Mouse (Mus musculus): ENCODE results near the gene Cacna1c. TPM values are rescaled to one million over a fixed set of nuclear protein-coding genes. Genes with fewer than 3 reads are reported as not detected.

The Cacna1c gene
- polyA plus RNA-seq, 1 experiment from 2014 or later = 0.23 TPM

- Histone ChIP-seq H3K4me3 (ENCODE audit: low read depth, low read length) (no peak overlapping the region), H3K27ac (ENCODE audit: low read depth) (no peak overlapping the region), H3K27me3 (ENCODE audit: insufficient read depth, low read length) (no peaks in the 10 kb centered on the region), H3K36me3 (replicated peaks; ENCODE audit: insufficient read depth, low read length) (no peaks in the 10 kb centered on the region), H3K4me1 (ENCODE audit: insufficient read depth) (no peaks in the 10 kb centered on the region), H3K4me2 (ENCODE audit: low read depth, low read length) (no peak overlapping the region), H3K9me3 (ENCODE audit: low read length) (no peaks in the 10 kb centered on the region), H3K9ac (replicated peaks) (no peak overlapping the region)
- ATAC-seq = no peak
- no peak for TF ChIP-seq CTCF (IDR thresholded peaks at IDR 0.05; ENCODE audit: low read depth)
- no peak for TF ChIP-seq EP300 (IDR thresholded peaks at IDR 0.05; ENCODE audit: low read depth)
- 59% methylated on average over 7 of the region's 7 CpGs for WGBS (ENCODE audit: insufficient replicate concordance)
- DNase-seq = no peak
Observed at GRCm38 (mm10) chr6:118819657-118820056, 376.6 kb downstream of the Cacna1c start.

GRCm38 (mm10) chr6:118817928-118818503 is 378.2 kb downstream of the Cacna1c start:
- H3K36me3 ChIP-seq (replicated peaks; ENCODE audit: insufficient read depth, low read length) = no peaks in the 10 kb centered on the region
- no peak overlapping the region for H3K27ac ChIP-seq (ENCODE audit: low read depth)
- TF ChIP-seq CTCF (IDR thresholded peaks at IDR 0.05; ENCODE audit: low read depth) (no peak), EP300 (IDR thresholded peaks at IDR 0.05; ENCODE audit: low read depth) (no peak)
- no peaks in the 10 kb centered on the region for H3K9me3 ChIP-seq (ENCODE audit: low read length)
- H3K9ac ChIP-seq (replicated peaks) = no peak overlapping the region
- no peaks in the 10 kb centered on the region for H3K4me1 ChIP-seq (ENCODE audit: insufficient read depth)
- no peaks in the 10 kb centered on the region for H3K27me3 ChIP-seq (ENCODE audit: insufficient read depth, low read length)
- ATAC-seq (no peak), DNase-seq (no peak)
- no peak overlapping the region for H3K4me3 ChIP-seq (ENCODE audit: low read depth, low read length)
- H3K4me2 ChIP-seq (ENCODE audit: low read depth, low read length) = no peak overlapping the region
- WGBS (ENCODE audit: insufficient replicate concordance) = 55% methylated on average over 5 of the region's 5 CpGs

- ATAC-seq (no peak), DNase-seq (no peak)
- Histone ChIP-seq H3K36me3 (replicated peaks; ENCODE audit: insufficient read depth, low read length) (no peaks in the 10 kb centered on the region), H3K27me3 (ENCODE audit: insufficient read depth, low read length) (no peaks in the 10 kb centered on the region), H3K4me1 (ENCODE audit: insufficient read depth) (no peaks in the 10 kb centered on the region), H3K4me3 (ENCODE audit: low read depth, low read length) (no peak overlapping the region), H3K9me3 (ENCODE audit: low read length) (no peaks in the 10 kb centered on the region), H3K9ac (replicated peaks) (no peak overlapping the region), H3K4me2 (ENCODE audit: low read depth, low read length) (no peak overlapping the region), H3K27ac (ENCODE audit: low read depth) (no peak overlapping the region)
- no peak for TF ChIP-seq EP300 (IDR thresholded peaks at IDR 0.05; ENCODE audit: low read depth)
- no peak for TF ChIP-seq CTCF (IDR thresholded peaks at IDR 0.05; ENCODE audit: low read depth)
- 86% methylated on average over 6 of the region's 6 CpGs for WGBS (ENCODE audit: insufficient replicate concordance)
Observed at GRCm38 (mm10) chr6:118816253-118816652, 380.0 kb downstream of the Cacna1c start.

GRCm38 (mm10) chr6:118812556-118812955 is 383.7 kb downstream of the Cacna1c start:
- no peaks in the 10 kb centered on the region for H3K4me1 ChIP-seq (ENCODE audit: insufficient read depth)
- no peaks in the 10 kb centered on the region for H3K36me3 ChIP-seq (replicated peaks; ENCODE audit: insufficient read depth, low read length)
- ATAC-seq = no peak
- H3K27ac ChIP-seq (ENCODE audit: low read depth) = no peak overlapping the region
- no peak overlapping the region for H3K4me3 ChIP-seq (ENCODE audit: low read depth, low read length)
- H3K9me3 ChIP-seq (ENCODE audit: low read length) = no peaks in the 10 kb centered on the region
- no peak overlapping the region for H3K4me2 ChIP-seq (ENCODE audit: low read depth, low read length)
- no peaks in the 10 kb centered on the region for H3K27me3 ChIP-seq (ENCODE audit: insufficient read depth, low read length)
- H3K9ac ChIP-seq (replicated peaks) = no peak overlapping the region
- WGBS (ENCODE audit: insufficient replicate concordance) = 64% methylated on average over 3 of the region's 3 CpGs
- TF ChIP-seq EP300 (IDR thresholded peaks at IDR 0.05; ENCODE audit: low read depth) (no peak), CTCF (IDR thresholded peaks at IDR 0.05; ENCODE audit: low read depth) (no peak)
- no peak for DNase-seq

GRCm38 (mm10) chr6:118812007-118812406 is 384.2 kb downstream of the Cacna1c start:
- no peaks in the 10 kb centered on the region for H3K36me3 ChIP-seq (replicated peaks; ENCODE audit: insufficient read depth, low read length)
- no peak for TF ChIP-seq EP300 (IDR thresholded peaks at IDR 0.05; ENCODE audit: low read depth)
- no peaks in the 10 kb centered on the region for H3K27me3 ChIP-seq (ENCODE audit: insufficient read depth, low read length)
- no peak overlapping the region for H3K9ac ChIP-seq (replicated peaks)
- DNase-seq (no peak), ATAC-seq (no peak)
- H3K4me3 ChIP-seq (ENCODE audit: low read depth, low read length) = no peak overlapping the region
- WGBS (ENCODE audit: insufficient replicate concordance) = 75% methylated on average over 4 of the region's 4 CpGs
- H3K27ac ChIP-seq (ENCODE audit: low read depth) = no peak overlapping the region
- H3K4me2 ChIP-seq (ENCODE audit: low read depth, low read length) = no peak overlapping the region
- no peaks in the 10 kb centered on the region for H3K9me3 ChIP-seq (ENCODE audit: low read length)
- H3K4me1 ChIP-seq (ENCODE audit: insufficient read depth) = no peaks in the 10 kb centered on the region

- Histone ChIP-seq H3K27ac (ENCODE audit: low read depth) (no peak overlapping the region), H3K4me1 (ENCODE audit: insufficient read depth) (no peaks in the 10 kb centered on the region), H3K27me3 (ENCODE audit: insufficient read depth, low read length) (no peaks in the 10 kb centered on the region), H3K9me3 (ENCODE audit: low read length) (no peaks in the 10 kb centered on the region), H3K36me3 (replicated peaks; ENCODE audit: insufficient read depth, low read length) (no peaks in the 10 kb centered on the region), H3K4me2 (ENCODE audit: low read depth, low read length) (no peak overlapping the region), H3K4me3 (ENCODE audit: low read depth, low read length) (no peak overlapping the region), H3K9ac (replicated peaks) (no peak overlapping the region)
- DNase-seq (no peak), ATAC-seq (no peak)
- TF ChIP-seq CTCF (IDR thresholded peaks at IDR 0.05; ENCODE audit: low read depth) (no peak), EP300 (IDR thresholded peaks at IDR 0.05; ENCODE audit: low read depth) (no peak)
- WGBS (ENCODE audit: insufficient replicate concordance) = 26% methylated on average over 1 of the region's 1 CpGs
Observed at GRCm38 (mm10) chr6:118810834-118811233, 385.4 kb downstream of the Cacna1c start.

GRCm38 (mm10) chr6:118805139-118805538 is 391.1 kb downstream of the Cacna1c start:
- DNase-seq (no peak), ATAC-seq (no peak)
- H3K4me3 ChIP-seq (ENCODE audit: low read depth, low read length) = no peak overlapping the region
- no peaks in the 10 kb centered on the region for H3K27me3 ChIP-seq (ENCODE audit: insufficient read depth, low read length)
- WGBS (ENCODE audit: insufficient replicate concordance) = 84% methylated on average over 4 of the region's 4 CpGs
- H3K4me1 ChIP-seq (ENCODE audit: insufficient read depth) = no peaks in the 10 kb centered on the region
- H3K36me3 ChIP-seq (replicated peaks; ENCODE audit: insufficient read depth, low read length) = no peaks in the 10 kb centered on the region
- no peak overlapping the region for H3K9ac ChIP-seq (replicated peaks)
- no peaks in the 10 kb centered on the region for H3K9me3 ChIP-seq (ENCODE audit: low read length)
- no peak overlapping the region for H3K27ac ChIP-seq (ENCODE audit: low read depth)
- no peak for TF ChIP-seq EP300 (IDR thresholded peaks at IDR 0.05; ENCODE audit: low read depth)
- TF ChIP-seq CTCF (IDR thresholded peaks at IDR 0.05; ENCODE audit: low read depth) = no peak
- H3K4me2 ChIP-seq (ENCODE audit: low read depth, low read length) = no peak overlapping the region

All from liver, postnatal 0 days (tissue).